Mouse (Mus musculus): ENCODE results near the gene Spag9. TPM values are rescaled to one million over a fixed set of nuclear protein-coding genes. Genes with fewer than 3 reads are reported as not detected.

Spag9 gene
- 91.4 TPM for polyA plus RNA-seq (2017; shearing (Covaris generic))

GRCm38 (mm10) chr11:93995720-93996305, at the start of gene Spag9:
Spag9 (plus strand) TSS chr11:93996091.

GRCm38 (mm10) chr11:93956159-93956558, 39.7 kb upstream of the Spag9 start, which contains the start of gene Nme2:
Nme2 (minus strand) TSS chr11:93956259.

GRCm38 (mm10) chr11:93968005-93968847, 27.7 kb upstream of the Spag9 start, which contains the start of the genes Gm20390 and Nme1:
Gm20390 (minus strand) TSS chr11:93968293.
Nme1 (minus strand) TSS chr11:93968521.

Other genes with a start within 250 kb of the Spag9 start
- 69.0 TPM for gene Utp18, start 110.3 kb upstream of the Spag9 start, polyA plus RNA-seq (2017; shearing (Covaris generic))
- gene Mbtd1, start 110.2 kb upstream of the Spag9 start, polyA plus RNA-seq (2017; shearing (Covaris generic)) = 44.4 TPM
- 181 TPM for gene Nme2, start 39.8 kb upstream of the Spag9 start, polyA plus RNA-seq (2017; shearing (Covaris generic))
- 140 TPM for gene Gm20390, start 27.8 kb upstream of the Spag9 start, polyA plus RNA-seq (2017; shearing (Covaris generic))
- gene Nme1, start 27.6 kb upstream of the Spag9 start, polyA plus RNA-seq (2017; shearing (Covaris generic)) = 63.3 TPM
- gene Tob1, start 215.4 kb downstream of the Spag9 start, polyA plus RNA-seq (2017; shearing (Covaris generic)) = 156 TPM
- gene Wfikkn2, start 249.9 kb downstream of the Spag9 start, polyA plus RNA-seq (2017; shearing (Covaris generic)) = 0.41 TPM

Measured in naive thymus-derived CD4-positive, alpha-beta T cell, adult 5 months (primary cell).